Mouse (Mus musculus) ES-Bruce4 (cell line): ENCODE measurements around the gene Sdk2.

ENCODE experiments used
- CTCF ChIP-seq: IDR thresholded peaks from one replicate; pipeline ENCODE4 v1.8.1; 2011; ENCODE audit warnings: low read depth, low read length
- EP300 ChIP-seq: IDR thresholded peaks from 2 replicates; pipeline ENCODE4 v1.6.1; 2011; ENCODE audit warnings: low read depth, low read length; ENCODE audit not compliant: insufficient read depth
- POLR2A ChIP-seq: IDR thresholded peaks from one replicate; pipeline ENCODE4 v1.8.1; 2011; ENCODE audit warnings: low read length; ENCODE audit not compliant: insufficient read depth

- TF ChIP-seq CTCF = no peak
- no peak for TF ChIP-seq POLR2A
- TF ChIP-seq EP300 = no peak
These were observed 66.8 kb downstream of the Sdk2 start for GRCm38 (mm10) chr11:114000051-114000450.
